Mouse (Mus musculus) liver, embryonic 15.5 days (tissue): Measurements from ENCODE around the gene Nmnat2. TPM values are rescaled to one million over a fixed set of nuclear protein-coding genes. Genes with fewer than 3 reads are reported as not detected.

Source experiments
- ATAC-seq: fragments of 200-750 bp; cut with Nextera tagmentation; 2 replicates; pipeline ENCODE4 v1.8.0; 2017; ENCODE audit warnings: moderate number of reproducible peaks, mild to moderate bottlenecking, moderate library complexity; ENCODE audit not compliant: insufficient read depth
- H3K27ac ChIP-seq: fragments of 300-500 bp; sonication (generic); replicated peaks from 2 replicates; pipeline ENCODE4 v1.5.1; 2015; ENCODE audit warnings: mild to moderate bottlenecking, inconsistent platforms
- H3K27me3 ChIP-seq: fragments of 300-500 bp; sonication (generic); 2 replicates; pipeline ENCODE4 v1.6.1; 2015; ENCODE audit warnings: mild to moderate bottlenecking, inconsistent platforms
- H3K36me3 ChIP-seq: fragments of 300-500 bp; sonication (generic); replicated peaks from 2 replicates; pipeline ENCODE4 v1.6.1; 2015; ENCODE audit warnings: moderate library complexity, mild to moderate bottlenecking, inconsistent platforms
- H3K4me1 ChIP-seq: fragments of 300-500 bp; sonication (generic); replicated peaks from 2 replicates; pipeline ENCODE4 v1.6.1; 2015; ENCODE audit warnings: inconsistent platforms
- H3K4me2 ChIP-seq: fragments of 300-500 bp; sonication (generic); 2 replicates; pipeline ENCODE4 v1.6.1; 2015; ENCODE audit warnings: moderate library complexity, mild to moderate bottlenecking, inconsistent platforms
- H3K4me3 ChIP-seq: fragments of 300-500 bp; sonication (generic); replicated peaks from 2 replicates; pipeline ENCODE4 v1.5.1; 2015; ENCODE audit warnings: mild to moderate bottlenecking, inconsistent platforms
- H3K9ac ChIP-seq: fragments of 300-500 bp; sonication (generic); 2 replicates; pipeline ENCODE4 v1.6.1; 2015; ENCODE audit warnings: moderate library complexity, mild to moderate bottlenecking, inconsistent platforms
- H3K9me3 ChIP-seq: fragments of 300-500 bp; sonication (generic); replicated peaks from 2 replicates; pipeline ENCODE4 v1.6.1; 2016; ENCODE audit warnings: inconsistent platforms
- WGBS: fragments of 180-500 bp; shearing (Covaris S2); methylation state at CpG from one replicate; pipeline ENCODE4 v1.1.7; 2015; ENCODE audit warnings: mixed read lengths; ENCODE audit not compliant: insufficient replicate concordance; 5-methylcytosine and 5-hydroxymethylcytosine counted together
- polyA plus RNA-seq: library from polyadenylated mRNA; unstranded; fragments of >200 nt; fragmentation: Nextera tagmentation; extraction: Ambion mirVana; gene quantifications from 2 replicates; pipeline ENCODE4 v1.2.1, GENCODE M21; 2015

The Nmnat2 gene
- polyA plus RNA-seq, 1 experiment from 2014 or later, result 0.05 TPM

- H3K36me3 ChIP-seq, result no peaks in the 10 kb centered on the region
- no peak overlapping the region for H3K4me3 ChIP-seq
- no peak for ATAC-seq
- no peaks in the 10 kb centered on the region for H3K4me1 ChIP-seq
- H3K9ac ChIP-seq, result no peak overlapping the region
- H3K4me2 ChIP-seq, result no peak overlapping the region
- H3K27me3 ChIP-seq, result no peaks in the 10 kb centered on the region
- WGBS, result 65% methylated on average over 11 of the region's 11 CpGs
- H3K27ac ChIP-seq, result no peak overlapping the region
- no peaks in the 10 kb centered on the region for H3K9me3 ChIP-seq
Measured at GRCm38 (mm10) chr1:153129992-153130713, 175.4 kb downstream of the Nmnat2 start.

GRCm38 (mm10) chr1:153133865-153134781, 179.3 kb downstream of the Nmnat2 start:
- H3K27ac ChIP-seq, result no peak overlapping the region
- no peak overlapping the region for H3K4me2 ChIP-seq
- no peaks in the 10 kb centered on the region for H3K4me1 ChIP-seq
- no peaks in the 10 kb centered on the region for H3K9me3 ChIP-seq
- H3K27me3 ChIP-seq, result no peaks in the 10 kb centered on the region
- H3K4me3 ChIP-seq, result no peak overlapping the region
- H3K9ac ChIP-seq, result no peak overlapping the region
- ATAC-seq, result no peak
- 44% methylated on average over 9 of the region's 9 CpGs for WGBS
- H3K36me3 ChIP-seq, result no peaks in the 10 kb centered on the region

- Histone ChIP-seq H3K9me3 (no peaks in the 10 kb centered on the region), H3K27ac (no peak overlapping the region), H3K4me1 (no peaks in the 10 kb centered on the region), H3K4me3 (no peak overlapping the region), H3K27me3 (no peaks in the 10 kb centered on the region), H3K36me3 (no peaks in the 10 kb centered on the region), H3K4me2 (no peak overlapping the region), H3K9ac (no peak overlapping the region)
- ATAC-seq, result no peak
- 59% methylated on average over 13 of the region's 13 CpGs for WGBS
Measured at GRCm38 (mm10) chr1:153136647-153137046, 181.9 kb downstream of the Nmnat2 start.

GRCm38 (mm10) chr1:153138486-153138885, 183.7 kb downstream of the Nmnat2 start:
- Histone ChIP-seq H3K4me3 (no peak overlapping the region), H3K4me1 (no peaks in the 10 kb centered on the region), H3K27ac (no peak overlapping the region), H3K36me3 (no peaks in the 10 kb centered on the region), H3K9ac (no peak overlapping the region), H3K4me2 (no peak overlapping the region), H3K9me3 (no peaks in the 10 kb centered on the region), H3K27me3 (no peaks in the 10 kb centered on the region)
- WGBS, result 58% methylated on average over 5 of the region's 5 CpGs
- ATAC-seq, result no peak

GRCm38 (mm10) chr1:153139635-153140034, 184.8 kb downstream of the Nmnat2 start:
- no peak overlapping the region for H3K27ac ChIP-seq
- no peak overlapping the region for H3K4me3 ChIP-seq
- WGBS, result 43% methylated on average over 7 of the region's 7 CpGs
- H3K9ac ChIP-seq, result no peak overlapping the region
- H3K27me3 ChIP-seq, result no peaks in the 10 kb centered on the region
- no peaks in the 10 kb centered on the region for H3K9me3 ChIP-seq
- no peak for ATAC-seq
- H3K4me1 ChIP-seq, result no peaks in the 10 kb centered on the region
- no peak overlapping the region for H3K4me2 ChIP-seq
- H3K36me3 ChIP-seq, result no peaks in the 10 kb centered on the region

- Histone ChIP-seq H3K27me3 (no peaks in the 10 kb centered on the region), H3K27ac (no peak overlapping the region), H3K36me3 (no peaks in the 10 kb centered on the region), H3K4me1 (no peaks in the 10 kb centered on the region), H3K4me2 (no peak overlapping the region), H3K9ac (no peak overlapping the region), H3K4me3 (no peak overlapping the region), H3K9me3 (no peaks in the 10 kb centered on the region)
- ATAC-seq, result no peak
- WGBS, result 67% methylated on average over 11 of the region's 11 CpGs
Measured at GRCm38 (mm10) chr1:153140265-153140664, 185.5 kb downstream of the Nmnat2 start.

- Histone ChIP-seq H3K9ac (no peak overlapping the region), H3K36me3 (no peaks in the 10 kb centered on the region), H3K27me3 (no peaks in the 10 kb centered on the region), H3K4me2 (no peak overlapping the region), H3K4me3 (no peak overlapping the region), H3K9me3 (no peaks in the 10 kb centered on the region), H3K4me1 (no peaks in the 10 kb centered on the region), H3K27ac (no peak overlapping the region)
- ATAC-seq, result no peak
- 9% methylated on average over 8 of the region's 8 CpGs for WGBS
Measured at GRCm38 (mm10) chr1:153140747-153141228, 186.0 kb downstream of the Nmnat2 start.

- Histone ChIP-seq H3K9me3 (no peaks in the 10 kb centered on the region), H3K4me1 (no peaks in the 10 kb centered on the region), H3K27ac (no peak overlapping the region), H3K9ac (no peak overlapping the region), H3K36me3 (no peaks in the 10 kb centered on the region), H3K4me3 (no peak overlapping the region), H3K27me3 (no peaks in the 10 kb centered on the region), H3K4me2 (no peak overlapping the region)
- 63% methylated on average over 11 of the region's 11 CpGs for WGBS
- ATAC-seq, result no peak
Measured at GRCm38 (mm10) chr1:153144021-153144420, 189.2 kb downstream of the Nmnat2 start.

GRCm38 (mm10) chr1:153145791-153146190, 191.0 kb downstream of the Nmnat2 start:
- no peak overlapping the region for H3K27ac ChIP-seq
- no peak for ATAC-seq
- 56% methylated on average over 5 of the region's 5 CpGs for WGBS
- H3K9me3 ChIP-seq, result no peaks in the 10 kb centered on the region
- H3K4me1 ChIP-seq, result no peaks in the 10 kb centered on the region
- no peaks in the 10 kb centered on the region for H3K36me3 ChIP-seq
- H3K27me3 ChIP-seq, result no peaks in the 10 kb centered on the region
- H3K4me2 ChIP-seq, result no peak overlapping the region
- no peak overlapping the region for H3K9ac ChIP-seq
- no peak overlapping the region for H3K4me3 ChIP-seq

GRCm38 (mm10) chr1:153152594-153152993, 197.8 kb downstream of the Nmnat2 start:
- H3K4me1 ChIP-seq, result no peaks in the 10 kb centered on the region
- no peak for ATAC-seq
- H3K27ac ChIP-seq, result no peak overlapping the region
- H3K36me3 ChIP-seq, result no peaks in the 10 kb centered on the region
- H3K4me2 ChIP-seq, result no peak overlapping the region
- WGBS, result 65% methylated on average over 7 of the region's 7 CpGs
- no peaks in the 10 kb centered on the region for H3K27me3 ChIP-seq
- no peak overlapping the region for H3K9ac ChIP-seq
- H3K4me3 ChIP-seq, result no peak overlapping the region
- no peaks in the 10 kb centered on the region for H3K9me3 ChIP-seq

- Histone ChIP-seq H3K27me3 (no peaks in the 10 kb centered on the region), H3K9me3 (no peaks in the 10 kb centered on the region), H3K4me3 (no peak overlapping the region), H3K36me3 (no peaks in the 10 kb centered on the region), H3K4me1 (no peaks in the 10 kb centered on the region), H3K9ac (no peak overlapping the region), H3K4me2 (no peak overlapping the region), H3K27ac (no peak overlapping the region)
- 62% methylated on average over 10 of the region's 10 CpGs for WGBS
- no peak for ATAC-seq
Measured at GRCm38 (mm10) chr1:153153619-153154137, 198.9 kb downstream of the Nmnat2 start.
